Mouse (Mus musculus) lung, embryonic 16.5 days (tissue): Measurements from ENCODE around the gene Fam13a. TPM values are rescaled to one million over a fixed set of nuclear protein-coding genes. Genes with fewer than 3 reads are reported as not detected.
A peak's percentile ranks its signal among the peaks of the same experiment; 100 is the strongest.

Experiments used
- ATAC-seq: fragments of 200-750 bp; cut with Nextera tagmentation; 2 replicates; pipeline ENCODE4 v1.8.0; 2017; ENCODE audit warnings: low read depth, mild to moderate bottlenecking, moderate library complexity
- H3K27ac ChIP-seq: fragments of 300-500 bp; sonication (generic); 2 replicates; pipeline ENCODE4 v1.5.1; 2014; ENCODE audit warnings: mild to moderate bottlenecking, control low read depth, low read length
- H3K27me3 ChIP-seq: fragments of 300-500 bp; sonication (generic); 2 replicates; pipeline ENCODE4 v1.6.1; 2014; ENCODE audit warnings: low read depth, low read length, mixed read lengths; ENCODE audit not compliant: control insufficient read depth, insufficient read depth
- H3K36me3 ChIP-seq: fragments of 300-500 bp; sonication (generic); 2 replicates; pipeline ENCODE4 v1.6.1; 2014; ENCODE audit warnings: low read length; ENCODE audit not compliant: control insufficient read depth, insufficient read depth
- H3K4me1 ChIP-seq: fragments of 300-500 bp; sonication (generic); replicated peaks from 2 replicates; pipeline ENCODE4 v1.6.1; 2014; ENCODE audit warnings: low read length, mixed read lengths; ENCODE audit not compliant: control insufficient read depth, insufficient read depth
- H3K4me2 ChIP-seq: fragments of 300-500 bp; sonication (generic); 2 replicates; pipeline ENCODE4 v1.6.1; 2014; ENCODE audit warnings: low read depth, low read length, control low read depth
- H3K4me3 ChIP-seq: fragments of 300-500 bp; sonication (generic); 2 replicates; pipeline ENCODE4 v1.5.1; 2014; ENCODE audit warnings: mild to moderate bottlenecking, low read length, control low read depth
- H3K9ac ChIP-seq: fragments of 300-500 bp; sonication (generic); 2 replicates; pipeline ENCODE4 v1.6.1; 2014; ENCODE audit warnings: low read length, control low read depth
- H3K9me3 ChIP-seq: fragments of 300-500 bp; sonication (generic); 2 replicates; pipeline ENCODE4 v1.6.1; 2016; ENCODE audit warnings: low read length; ENCODE audit not compliant: control insufficient read depth
- WGBS: fragments of 180-500 bp; shearing (Covaris S2); extraction: QIAGEN DNeasy Blood & Tissue Kit; methylation state at CpG from one replicate; pipeline ENCODE4 v1.1.7; 2014; 5-methylcytosine and 5-hydroxymethylcytosine counted together
- polyA plus RNA-seq: library from polyadenylated mRNA; unstranded; fragments of >200 nt; fragmentation: Nextera tagmentation; extraction: Ambion mirVana; gene quantifications from 2 replicates; pipeline ENCODE4 v1.2.1, GENCODE M21; 2015

Gene Fam13a
- polyA plus RNA-seq, 1 experiment from 2014 or later, result 27.3 TPM

- Histone ChIP-seq H3K4me2 (no peak overlapping the region), H3K27ac (no peak overlapping the region), H3K36me3 (no peaks in the 10 kb centered on the region), H3K27me3 (no peaks in the 10 kb centered on the region), H3K4me1 (no peaks in the 10 kb centered on the region), H3K9me3 (no peaks in the 10 kb centered on the region), H3K4me3 (no peak overlapping the region), H3K9ac (no peak overlapping the region)
- no peak for ATAC-seq
- 58% methylated on average over 6 of the region's 6 CpGs for WGBS
Observed at GRCm38 (mm10) chr6:58933189-58933913, 91.0 kb downstream of the Fam13a start.

GRCm38 (mm10) chr6:58932515-58933188 is 91.7 kb downstream of the Fam13a start:
- no peak overlapping the region for H3K9ac ChIP-seq
- H3K9me3 ChIP-seq, result no peaks in the 10 kb centered on the region
- WGBS, result 76% methylated on average over 12 of the region's 12 CpGs
- H3K4me1 ChIP-seq, result no peaks in the 10 kb centered on the region
- no peak overlapping the region for H3K27ac ChIP-seq
- H3K27me3 ChIP-seq, result no peaks in the 10 kb centered on the region
- H3K4me3 ChIP-seq, result no peak overlapping the region
- no peak overlapping the region for H3K4me2 ChIP-seq
- no peak for ATAC-seq
- no peaks in the 10 kb centered on the region for H3K36me3 ChIP-seq

- Histone ChIP-seq H3K4me1 (no peaks in the 10 kb centered on the region), H3K27me3 (no peaks in the 10 kb centered on the region), H3K36me3 (no peaks in the 10 kb centered on the region), H3K27ac (no peak overlapping the region), H3K9ac (no peak overlapping the region), H3K9me3 (no peaks in the 10 kb centered on the region), H3K4me2 (no peak overlapping the region), H3K4me3 (no peak overlapping the region)
- ATAC-seq, result no peak
- WGBS, result 80% methylated on average over 4 of the region's 4 CpGs
Observed at GRCm38 (mm10) chr6:58931149-58931548, 93.2 kb downstream of the Fam13a start.

- WGBS, result 75% methylated on average over 9 of the region's 9 CpGs
- ATAC-seq, result peak; percentile 64
Observed at GRCm38 (mm10) chr6:58929911-58930431, 94.4 kb downstream of the Fam13a start.

GRCm38 (mm10) chr6:58927881-58928280 is 96.5 kb downstream of the Fam13a start:
- 0 out of 2 replicates have a peak, but pooled peaks have one; percentile 28 for ATAC-seq
- no peak overlapping the region for H3K4me2 ChIP-seq

More at GRCm38 (mm10) chr6:58929911-58930431, 94.4 kb downstream of the Fam13a start:
- Histone ChIP-seq H3K27me3 (no peaks in the 10 kb centered on the region), H3K27ac (no peak overlapping the region), H3K4me3 (no peak overlapping the region), H3K9ac (no peak overlapping the region), H3K36me3 (no peaks in the 10 kb centered on the region), H3K4me1 (no peaks in the 10 kb centered on the region), H3K4me2 (no peak overlapping the region), H3K9me3 (no peaks in the 10 kb centered on the region)

GRCm38 (mm10) chr6:58922511-58922910 is 101.8 kb downstream of the Fam13a start:
- WGBS, result 61% methylated on average over 5 of the region's 5 CpGs
- Histone ChIP-seq H3K4me1 (no peaks in the 10 kb centered on the region), H3K9ac (no peak overlapping the region), H3K27ac (no peak overlapping the region), H3K4me3 (no peak overlapping the region), H3K36me3 (no peaks in the 10 kb centered on the region), H3K9me3 (no peaks in the 10 kb centered on the region), H3K27me3 (no peaks in the 10 kb centered on the region), H3K4me2 (no peak overlapping the region)
- no peak for ATAC-seq

More at GRCm38 (mm10) chr6:58927881-58928280, 96.5 kb downstream of the Fam13a start:
- no peaks in the 10 kb centered on the region for H3K9me3 ChIP-seq
- no peaks in the 10 kb centered on the region for H3K36me3 ChIP-seq
- no peak overlapping the region for H3K4me3 ChIP-seq
- H3K9ac ChIP-seq, result no peak overlapping the region
- H3K27me3 ChIP-seq, result no peaks in the 10 kb centered on the region
- 42% methylated on average over 2 of the region's 2 CpGs for WGBS
- H3K27ac ChIP-seq, result no peak overlapping the region
- H3K4me1 ChIP-seq, result no peaks in the 10 kb centered on the region

GRCm38 (mm10) chr6:58921623-58922022 is 102.7 kb downstream of the Fam13a start:
- Histone ChIP-seq H3K4me3 (no peak overlapping the region), H3K9me3 (no peaks in the 10 kb centered on the region), H3K27me3 (no peaks in the 10 kb centered on the region), H3K27ac (no peak overlapping the region), H3K4me1 (no peaks in the 10 kb centered on the region), H3K36me3 (no peaks in the 10 kb centered on the region), H3K9ac (no peak overlapping the region), H3K4me2 (no peak overlapping the region)
- WGBS, result 36% methylated on average over 3 of the region's 3 CpGs
- no peak for ATAC-seq

- no peaks in the 10 kb centered on the region for H3K9me3 ChIP-seq
- no peak overlapping the region for H3K4me3 ChIP-seq
- no peak overlapping the region for H3K9ac ChIP-seq
- no peaks in the 10 kb centered on the region for H3K36me3 ChIP-seq
- no peak overlapping the region for H3K4me2 ChIP-seq
- H3K27me3 ChIP-seq, result no peaks in the 10 kb centered on the region
- 71% methylated on average over 6 of the region's 6 CpGs for WGBS
- no peak overlapping the region for H3K27ac ChIP-seq
- ATAC-seq, result no peak
- no peaks in the 10 kb centered on the region for H3K4me1 ChIP-seq
Observed at GRCm38 (mm10) chr6:58920735-58921134, 103.6 kb downstream of the Fam13a start.

GRCm38 (mm10) chr6:58916498-58916897 is 107.9 kb downstream of the Fam13a start:
- Histone ChIP-seq H3K36me3 (no peaks in the 10 kb centered on the region), H3K27me3 (no peaks in the 10 kb centered on the region), H3K9me3 (no peaks in the 10 kb centered on the region), H3K4me1 (no peaks in the 10 kb centered on the region), H3K27ac (no peak overlapping the region), H3K4me3 (no peak overlapping the region), H3K9ac (no peak overlapping the region), H3K4me2 (no peak overlapping the region)
- ATAC-seq, result no peak
- WGBS, result 70% methylated on average over 5 of the region's 5 CpGs
